19 mouse cellular contexts compared by ENCODE assay signal in genomic region chr11:30998704-30999103, GRCm38 (mm10). TPM values are rescaled to one million over a fixed set of nuclear protein-coding genes. Genes with fewer than 3 reads are reported as not detected.
DNase-seq lines count a peak whose midpoint lies in the region; ATAC-seq and TF ChIP-seq lines count a peak whose summit lies in the region.
"Had no signal": no experiment of that assay in that cellular context is flagged by ENCODE, and none has a peak within 500 bp of the region (broad histone marks: within the 10 kb centered on the region; RNA-seq: fewer than 3 reads in every experiment).

No protein-coding gene starts in this region.

- H3K9me3 ChIP-seq in MEL (replicated peaks; ENCODE audit: insufficient read depth, low read length): no peaks in the 10 kb centered on the region
- no peaks in the 10 kb centered on the region for H3K9me3 ChIP-seq in liver, embryonic 13.5 days (replicated peaks)
- no peaks in the 10 kb centered on the region for H3K9me3 ChIP-seq in liver, postnatal 0 days (ENCODE audit: low read length)
- H3K9me3 ChIP-seq: embryonic facial prominence, embryonic 12.5 days; forebrain, embryonic 10.5 days; heart, embryonic 10.5 days; heart, embryonic 15.5 days had no signal

- H3K4me1 ChIP-seq in MEL (ENCODE audit: control insufficient read depth in 1 of 2, insufficient read depth in 2 of 2, low read length in 2 of 2): peaks cover 24 to 33% of the 10 kb centered on the region in 2 experiments
- H3K4me1 ChIP-seq in liver, embryonic 13.5 days (replicated peaks): peaks cover 58% of the 10 kb centered on the region
- peaks cover 17% of the 10 kb centered on the region for H3K4me1 ChIP-seq in liver, postnatal 0 days (ENCODE audit: insufficient read depth)
- H3K4me1 ChIP-seq: embryonic facial prominence, embryonic 12.5 days; forebrain, embryonic 10.5 days; heart, embryonic 10.5 days; heart, embryonic 15.5 days had no signal

- H3K27me3 ChIP-seq in MEL (ENCODE audit: control insufficient read depth in 1 of 2, insufficient read depth in 2 of 2, low read length in 2 of 2): no peaks in the 10 kb centered on the region
- H3K27me3 ChIP-seq in liver, embryonic 13.5 days: no peaks in the 10 kb centered on the region
- H3K27me3 ChIP-seq in liver, postnatal 0 days (ENCODE audit: insufficient read depth, low read length): no peaks in the 10 kb centered on the region
- H3K27me3 ChIP-seq: embryonic facial prominence, embryonic 12.5 days; heart, embryonic 15.5 days had no signal

- peaks cover 3% of the 10 kb centered on the region for H3K79me2 ChIP-seq in MEL (ENCODE audit: control insufficient read depth, insufficient read depth, low read length, poor library complexity)

- peak; percentile 56 for ATAC-seq in liver, embryonic 13.5 days (ENCODE audit: low read depth)
- peak; percentile 9; the same call in 1 of the 2 replicates for ATAC-seq in liver, postnatal 0 days
- ATAC-seq: forebrain, embryonic 14.5 days had no signal

- TF ChIP-seq CTCF in MEL (IDR thresholded peaks at IDR 0.05 in 2 of 3, conservative IDR thresholded peaks at IDR 0.05 in 1 of 3; ENCODE audit: control insufficient read depth in 1 of 3, insufficient read depth in 1 of 3, low read depth in 2 of 3, low read length in 3 of 3, poor library complexity in 1 of 3, severe bottlenecking in 1 of 3): no peak
- no peak for TF ChIP-seq CTCF in liver, postnatal 0 days (IDR thresholded peaks at IDR 0.05; ENCODE audit: low read depth)

- H3K4me2 ChIP-seq in liver, embryonic 13.5 days: peak overlapping the region; percentile 7
- no peak overlapping the region for H3K4me2 ChIP-seq in liver, postnatal 0 days (ENCODE audit: low read depth, low read length)
- H3K4me2 ChIP-seq: embryonic facial prominence, embryonic 12.5 days; heart, embryonic 15.5 days; hindbrain, embryonic 14.5 days had no signal

- no peak overlapping the region for H3K27ac ChIP-seq in MEL (ENCODE audit: control insufficient read depth, low read depth, low read length)
- peak overlapping the region; percentile 90 for H3K27ac ChIP-seq in liver, embryonic 13.5 days
- H3K27ac ChIP-seq in liver, postnatal 0 days (ENCODE audit: low read depth): 0 out of 2 replicates have a peak overlapping the region, but pooled peaks have one; percentile 69
- H3K27ac ChIP-seq: embryonic facial prominence, embryonic 12.5 days; forebrain, embryonic 10.5 days; heart, embryonic 10.5 days; heart, embryonic 15.5 days; hindbrain, embryonic 14.5 days had no signal

- peaks cover 0 to 41% of the 10 kb centered on the region in 2 experiments; a peak in 2 of 4 replicates for H3K36me3 ChIP-seq in MEL (ENCODE audit: control insufficient read depth in 1 of 2, insufficient read depth in 2 of 2, low read length in 2 of 2)
- no peaks in the 10 kb centered on the region for H3K36me3 ChIP-seq in liver, embryonic 13.5 days
- H3K36me3 ChIP-seq in liver, postnatal 0 days (replicated peaks; ENCODE audit: insufficient read depth, low read length): 0 out of 2 replicates have a peak, but pooled peaks cover 4% of the 10 kb centered on the region
- H3K36me3 ChIP-seq: embryonic facial prominence, embryonic 12.5 days; forebrain, embryonic 10.5 days; heart, embryonic 15.5 days had no signal

- no peak overlapping the region for H3K9ac ChIP-seq in MEL (ENCODE audit: control insufficient read depth, low read depth, low read length, poor library complexity, severe bottlenecking)
- H3K9ac ChIP-seq in liver, embryonic 13.5 days: peak overlapping the region; percentile 24
- H3K9ac ChIP-seq in liver, postnatal 0 days (replicated peaks): no peak overlapping the region
- H3K9ac ChIP-seq: embryonic facial prominence, embryonic 12.5 days; heart, embryonic 15.5 days; hindbrain, embryonic 14.5 days had no signal

- H3K4me3 ChIP-seq in MEL (ENCODE audit: control insufficient read depth in 1 of 2, insufficient read depth in 1 of 2, low read depth in 2 of 2, low read length in 2 of 2): no peak overlapping the region
- no peak overlapping the region for H3K4me3 ChIP-seq in liver, embryonic 13.5 days (replicated peaks)
- no peak overlapping the region for H3K4me3 ChIP-seq in liver, postnatal 0 days (ENCODE audit: low read depth, low read length)
- H3K4me3 ChIP-seq: embryonic facial prominence, embryonic 12.5 days; forebrain, embryonic 10.5 days; heart, embryonic 10.5 days; heart, embryonic 15.5 days had no signal

- TF ChIP-seq EP300 in MEL (IDR thresholded peaks at IDR 0.05; ENCODE audit: low read depth in 1 of 2, low read length in 2 of 2): peak; percentile 5 to 61; a peak in 2 of 4 replicates
- TF ChIP-seq EP300 in liver, postnatal 0 days (IDR thresholded peaks at IDR 0.05; ENCODE audit: low read depth): no peak

- TF ChIP-seq POLR2A in MEL (IDR thresholded peaks at IDR 0.05; ENCODE audit: control insufficient read depth in 1 of 2, insufficient read depth in 1 of 2, low read depth in 1 of 2, low read length in 2 of 2, poor library complexity in 1 of 2): no peak

- peak; percentile 40 for DNase-seq in MEL (ENCODE audit: low read depth, low spot score)
- DNase-seq in c-Kit-negative CD71-positive TER-119-positive erythroid progenitor cells, embryonic 14.5 days (ENCODE audit: low read depth, low spot score): peak; percentile 58
- DNase-seq in liver, embryonic 13.5 days: no peak
- DNase-seq in liver, postnatal 0 days: no peak
- no peak for DNase-seq in lung, postnatal 4 days
- no peak for DNase-seq in kidney, postnatal 36 days
- DNase-seq: adrenal gland, adult 8-10 months; adrenal gland, postnatal 36 days; cerebellum, adult 11-12 months; cerebellum, adult 9-10 months; cerebellum, postnatal 25 days; heart, adult 18-20 months; heart, postnatal 14 days had no signal

- no peak for TF ChIP-seq RAD21 in MEL (IDR thresholded peaks at IDR 0.05; ENCODE audit: low read depth, low read length)

- WGBS in liver, embryonic 13.5 days (ENCODE audit: insufficient replicate concordance): 34% methylated on average over 2 of the region's 2 CpGs
- 67% methylated on average over 2 of the region's 2 CpGs for WGBS in liver, postnatal 0 days (ENCODE audit: insufficient replicate concordance)

TF ChIP-seq in MEL, 35 proteins besides CTCF, POLR2A, EP300 and RAD21:
- TF ChIP-seq RCOR1 (IDR thresholded peaks at IDR 0.05; ENCODE audit: low read depth, low read length): peak; percentile 39; the same call in 1 of the 2 replicates
- TF ChIP-seq GATA1 (IDR thresholded peaks at IDR 0.05; ENCODE audit: low read depth, low read length): peak; percentile 69
- TF ChIP-seq TAL1 (IDR thresholded peaks at IDR 0.05; ENCODE audit: low read length): peak; percentile 53
- TF ChIP-seq MAZ (IDR thresholded peaks at IDR 0.05; ENCODE audit: low read depth, low read length): no peak
- peak; percentile 82; the same call in 1 of the 2 replicates for TF ChIP-seq TCF12 (IDR thresholded peaks at IDR 0.05; ENCODE audit: low read depth, low read length)
- TF ChIP-seq GABPA (IDR thresholded peaks at IDR 0.05; ENCODE audit: low read depth, low read length): no peak
- TF ChIP-seq MEF2A (IDR thresholded peaks at IDR 0.05; ENCODE audit: extremely low read depth, insufficient replicate concordance, low read depth, low read length, poor library complexity, severe bottlenecking): peak; percentile 34; the same call in 1 of the 2 replicates
- no peak for TF ChIP-seq ELF1 (IDR thresholded peaks at IDR 0.05; ENCODE audit: low read depth, low read length)
- peak; percentile 36; the same call in 1 of the 2 replicates for TF ChIP-seq ETS1 (IDR thresholded peaks at IDR 0.05; ENCODE audit: low read depth, low read length)
- no peak for TF ChIP-seq JUND (IDR thresholded peaks at IDR 0.05; ENCODE audit: low read depth, low read length)
- TF ChIP-seq ZMIZ1 (IDR thresholded peaks at IDR 0.05; ENCODE audit: low read depth, low read length): no peak
- no peak for TF ChIP-seq MAX (IDR thresholded peaks at IDR 0.05; ENCODE audit: low read length)
- no peak for TF ChIP-seq POLR2AphosphoS2 (IDR thresholded peaks at IDR 0.05; ENCODE audit: low read length)
- TF ChIP-seq ZNF384 (IDR thresholded peaks at IDR 0.05; ENCODE audit: low read depth, low read length): no peak

RNA-seq across cellular contexts. Expression of gene Chac2, which starts 12.6 kb away (rescaled TPM):
- 11.1 and 16.1 TPM in 2 replicates for total RNA-seq in MEL (2012; rRNA removed)
- polyA plus RNA-seq in MEL (2012; ENCODE audit: insufficient read depth in 1 of 2, insufficient read length in 2 of 2, low read depth in 1 of 2, low replicate concordance in 2 of 2, missing spikeins in 1 of 2): 10 to 100 TPM in 1 of 2 experiments, not detected in 1; 10.8 TPM
- polyA plus RNA-seq in liver, embryonic 13.5 days (2015; fragmentation: Nextera tagmentation; extraction: Ambion mirVana): 72.1 and 90.4 TPM in 2 replicates
- 53.3 and 56.7 TPM in 2 replicates for polyA plus RNA-seq in liver, postnatal 0 days (2015; fragmentation: Nextera tagmentation; extraction: Ambion mirVana)

RNA-seq across cellular contexts. Expression of gene Erlec1, which starts 44.6 kb away (rescaled TPM):
- total RNA-seq in MEL (2012; rRNA removed): 6.7 and 7.4 TPM in 2 replicates
- 10 to 100 TPM in 1 of 2 experiments, not detected in 1; 22.3 TPM for polyA plus RNA-seq in MEL (2012; ENCODE audit: insufficient read depth in 1 of 2, insufficient read length in 2 of 2, low read depth in 1 of 2, low replicate concordance in 2 of 2, missing spikeins in 1 of 2)
- 5.6 and 6.2 TPM in 2 replicates for polyA plus RNA-seq in liver, embryonic 13.5 days (2015; fragmentation: Nextera tagmentation; extraction: Ambion mirVana)
- polyA plus RNA-seq in liver, postnatal 0 days (2015; fragmentation: Nextera tagmentation; extraction: Ambion mirVana): 8.2 and 9.0 TPM in 2 replicates

Comparison
In these comparisons a context has a peak if more than half of its experiments do, and no peak if none do; other contexts are left out.
1. DNase-seq: peak in MEL (single experiment) and c-Kit-negative CD71-positive TER-119-positive erythroid progenitor cells, embryonic 14.5 days (single experiment); none in liver, embryonic 13.5 days (single experiment), liver, postnatal 0 days (single experiment), lung, postnatal 4 days (0 of 2) and kidney, postnatal 36 days (0 of 2).